Mouse (Mus musculus) erythroblast, adult 5-6 weeks (primary cell): ENCODE measurements around the gene Lrrc36. TPM values are rescaled to one million over a fixed set of nuclear protein-coding genes. Genes with fewer than 3 reads are reported as not detected.

ENCODE experiments used
- ATAC-seq: replicated peaks from 2 replicates; pipeline ENCODE4 v1.8.0; 2016; ENCODE audit warnings: moderate number of reproducible peaks, mild to moderate bottlenecking, moderate TSS enrichment, inconsistent platforms; ENCODE audit not compliant: poor library complexity, low FRiP score, severe bottlenecking
- total RNA-seq, 2 experiments: library from RNA; stranded (forward) in 1 of 2; stranded (reverse) in 1 of 2; fragments of 150-400 nt in 1 of 2; fragments of 200-764, 138-1000 nt in 1 of 2; gene quantifications; 2 replicates each; pipeline versions ENCODE4 v1.2.3 to v1.2.4; 2015 to 2017; ENCODE audit warnings: low replicate concordance in 2 of 2

The Lrrc36 gene
- total RNA-seq, 2 experiments from 2014 or later, result 0.85 to 0.96 TPM

GRCm38 (mm10) chr8:105461085-105461803, 47.9 kb downstream of the Lrrc36 start:
- no peak for ATAC-seq

GRCm38 (mm10) chr8:105464595-105464994, 51.2 kb downstream of the Lrrc36 start:
- ATAC-seq, result peak; percentile 29; the same call in 1 of the 2 replicates

- no peak for ATAC-seq
Observed at GRCm38 (mm10) chr8:105466246-105466645, 52.9 kb downstream of the Lrrc36 start.

DNA sequence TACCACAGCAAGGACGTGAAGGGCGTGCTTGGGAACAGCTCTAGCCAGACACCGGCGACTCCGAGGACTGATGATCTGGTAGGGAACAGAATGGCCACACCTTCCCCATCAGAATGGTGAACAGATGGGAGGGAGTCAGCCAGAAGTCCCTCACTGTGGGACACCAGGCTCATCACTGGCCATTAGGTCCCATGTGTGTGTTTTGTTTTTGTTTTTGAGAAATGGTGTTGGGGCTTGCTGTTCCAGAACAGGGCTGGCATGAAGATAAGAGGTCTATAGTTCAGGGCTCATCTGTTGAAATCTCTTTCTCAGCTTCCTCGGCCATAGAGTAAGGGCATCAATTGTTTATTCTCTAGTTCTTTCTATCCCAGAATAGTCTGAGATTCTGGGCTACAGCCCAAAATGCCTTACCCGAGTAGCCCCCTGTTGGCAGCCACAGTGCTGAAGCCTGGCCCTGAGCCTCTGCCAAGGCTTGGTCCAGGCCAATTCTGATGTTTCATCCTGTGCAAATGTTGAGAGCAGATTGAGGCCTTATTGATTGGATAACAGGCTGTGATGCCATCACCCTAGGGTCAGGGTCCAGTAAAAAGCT, 53.4 kb downstream of the Lrrc36 start:
- no peak for ATAC-seq

GRCm38 (mm10) chr8:105467396-105467985, 54.1 kb downstream of the Lrrc36 start:
- ATAC-seq, result no peak

DNA sequence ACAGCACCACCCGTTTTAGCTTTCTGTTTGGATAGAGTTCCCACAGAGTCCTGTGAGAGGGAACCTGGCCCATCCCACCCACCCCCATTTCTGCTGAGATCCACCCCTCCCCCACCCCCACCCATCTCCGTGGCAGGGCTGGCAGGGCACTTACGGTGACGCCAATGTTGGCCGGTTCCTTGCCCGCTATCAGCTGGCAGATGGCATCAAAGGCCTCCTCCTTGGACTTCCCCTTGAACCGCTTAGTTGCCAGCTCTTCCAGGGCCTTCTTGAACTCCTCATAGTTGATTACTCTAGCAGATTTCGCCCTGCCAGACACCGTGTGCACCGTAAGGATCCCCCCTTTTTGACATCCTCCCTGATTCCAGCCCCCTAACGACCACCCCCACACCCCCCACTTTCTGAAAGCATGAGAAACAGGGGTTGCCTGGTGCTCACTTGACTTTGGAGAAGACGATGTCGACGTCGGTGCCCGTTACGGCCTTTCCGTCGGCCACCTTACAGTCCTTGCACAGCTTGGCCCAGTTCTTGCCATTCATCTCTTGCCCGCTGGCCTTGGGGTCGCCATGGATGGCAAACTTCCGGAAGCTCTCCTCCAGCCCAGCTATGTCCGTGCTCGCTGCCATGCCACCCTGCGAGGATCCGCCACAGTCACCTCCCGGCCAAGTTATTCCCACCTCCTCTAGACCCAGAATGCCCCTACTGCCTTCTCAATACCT, 54.8 kb downstream of the Lrrc36 start:
- no peak for ATAC-seq

- no peak; the same call in 1 of the 2 replicates for ATAC-seq
Observed at GRCm38 (mm10) chr8:105469041-105469695, 55.8 kb downstream of the Lrrc36 start.

DNA sequence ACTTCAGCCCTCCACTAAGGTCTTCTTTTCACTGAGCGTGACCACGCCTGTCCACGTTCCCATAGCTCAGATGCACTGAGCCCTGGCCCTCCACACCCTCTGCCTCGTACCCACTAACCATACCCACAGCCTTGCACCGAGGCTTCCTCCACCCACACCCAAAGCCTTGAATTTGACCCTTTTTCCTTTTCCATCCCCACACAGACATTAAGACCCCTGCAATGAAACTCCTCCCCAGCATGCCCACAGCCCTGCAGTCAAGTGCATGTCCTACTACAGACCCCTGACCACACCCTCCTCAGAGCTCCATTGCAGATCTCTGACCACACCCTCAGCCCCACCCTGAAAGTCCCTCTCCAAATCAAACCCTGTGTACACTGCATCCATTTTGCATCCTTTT, 56.4 kb downstream of the Lrrc36 start:
- ATAC-seq, result no peak

GRCm38 (mm10) chr8:105470262-105470661, 56.9 kb downstream of the Lrrc36 start:
- no peak for ATAC-seq

GRCm38 (mm10) chr8:105470681-105471313, 57.4 kb downstream of the Lrrc36 start:
- ATAC-seq, result peak; percentile 12

- peak; percentile 83 for ATAC-seq
Observed at GRCm38 (mm10) chr8:105471314-105472015, 58.1 kb downstream of the Lrrc36 start, which contains the start of gene Tppp3. TSS of gene Tppp3 (minus strand) at chr8:105471526.

DNA sequence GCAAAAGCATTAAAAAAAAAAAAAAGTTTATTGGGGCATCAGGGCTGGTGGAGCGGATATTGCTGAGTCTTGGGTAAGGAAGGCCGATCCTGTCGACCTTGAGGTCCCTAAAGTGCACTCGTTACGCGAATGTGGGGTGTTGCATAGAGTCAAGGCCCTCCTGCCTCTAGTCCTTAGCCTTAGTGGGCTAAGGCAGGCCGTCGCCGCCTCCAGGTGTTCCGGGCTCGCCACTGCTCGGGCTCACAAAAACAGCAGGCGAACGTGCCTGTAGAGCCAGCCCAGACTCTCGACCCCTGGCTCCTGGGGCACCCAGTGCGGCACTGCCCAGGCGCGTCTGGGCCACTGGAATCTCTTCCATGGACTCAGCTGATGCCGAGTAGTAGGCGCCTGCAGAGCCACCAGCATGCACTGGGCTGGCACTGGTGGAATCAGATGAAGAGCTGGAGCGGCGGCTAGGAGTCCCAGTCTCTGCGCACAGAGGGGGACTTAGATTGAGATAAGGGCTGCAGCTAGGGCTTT, 59.1 kb downstream of the Lrrc36 start:
- ATAC-seq, result no peak

DNA sequence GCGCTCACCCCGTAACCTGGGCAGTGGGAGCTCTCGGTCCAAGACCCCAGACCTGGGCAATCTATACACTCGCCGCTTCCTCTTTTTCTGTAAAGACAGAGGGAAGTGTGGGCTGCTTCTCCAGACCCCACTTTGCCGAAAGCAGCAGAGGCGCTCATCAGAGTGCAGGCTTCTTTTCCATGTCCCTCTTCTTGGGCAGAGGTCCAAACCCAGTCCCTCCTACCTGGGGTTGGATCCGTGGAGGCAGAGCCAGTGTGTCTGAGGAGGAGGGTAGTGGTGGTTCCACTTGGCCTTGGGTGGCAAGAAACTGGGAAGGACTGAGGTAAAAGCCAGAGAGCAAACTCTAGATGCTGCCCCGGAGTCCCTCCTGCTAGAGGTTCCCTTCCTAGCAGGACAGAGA, 59.6 kb downstream of the Lrrc36 start:
- no peak for ATAC-seq

GRCm38 (mm10) chr8:105473816-105474606, 60.6 kb downstream of the Lrrc36 start:
- no peak for ATAC-seq

DNA sequence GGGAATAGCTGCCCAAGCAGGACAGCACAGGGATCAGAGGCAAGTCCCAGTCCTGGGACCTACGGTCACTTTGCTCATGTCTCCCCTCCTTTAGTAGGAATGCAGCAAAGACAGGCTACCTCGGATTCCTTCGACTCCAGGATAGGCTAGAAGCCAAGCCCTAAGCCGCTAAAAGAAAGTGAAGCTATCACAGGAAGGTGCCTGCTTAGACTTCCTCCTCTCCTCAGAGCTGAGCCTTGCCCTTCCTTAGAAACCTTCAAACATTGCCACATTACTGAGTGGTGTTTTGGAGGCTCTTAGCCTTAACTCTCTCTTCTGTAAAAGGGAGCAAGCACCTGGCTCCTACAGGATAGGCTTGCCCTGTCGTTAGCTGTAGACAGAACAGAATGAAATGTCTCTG, 61.3 kb downstream of the Lrrc36 start:
- no peak for ATAC-seq

DNA sequence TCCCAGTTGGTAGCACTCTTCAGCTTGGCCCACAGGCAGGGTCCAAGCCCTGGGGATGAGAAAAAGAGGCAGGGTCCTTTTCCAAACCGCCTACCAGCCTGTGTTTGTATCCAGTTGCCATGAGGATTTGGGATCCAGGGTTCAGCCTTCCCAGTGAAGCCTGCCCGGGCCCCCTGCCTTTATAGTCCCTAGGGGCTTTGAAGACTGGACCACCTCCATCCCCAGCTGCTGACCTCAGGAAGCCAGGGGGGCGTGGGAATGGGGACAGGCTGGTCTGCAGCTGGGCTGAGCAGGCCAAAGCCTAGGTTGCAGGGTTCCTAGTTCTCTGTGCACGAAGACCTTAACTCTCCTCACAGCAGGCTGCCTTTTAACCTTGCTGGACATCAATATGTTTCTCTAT, 61.9 kb downstream of the Lrrc36 start:
- no peak for ATAC-seq

- ATAC-seq, result no peak
Observed at GRCm38 (mm10) chr8:105475742-105476141, 62.4 kb downstream of the Lrrc36 start.

DNA sequence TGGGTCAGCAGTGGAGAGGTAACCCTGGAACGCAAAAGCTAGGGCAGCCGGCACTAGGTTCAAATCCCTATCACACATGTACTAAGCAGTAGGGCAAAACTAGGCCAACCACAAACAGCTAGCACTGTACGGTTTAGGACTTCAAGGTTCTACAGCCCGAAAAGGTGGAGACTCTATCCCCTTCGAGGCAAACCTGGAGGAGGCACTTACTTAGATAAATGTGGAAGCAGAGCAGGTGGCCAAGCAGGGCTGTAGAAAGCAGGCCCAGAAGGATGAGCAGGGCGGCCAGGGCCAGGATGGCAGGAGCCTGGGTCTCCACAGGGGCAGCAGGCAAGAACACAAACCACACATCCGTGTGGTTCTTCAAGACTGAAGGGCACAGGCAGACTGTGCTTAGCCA, 62.8 kb downstream of the Lrrc36 start:
- no peak for ATAC-seq
